Mouse (Mus musculus) left cerebral cortex, postnatal 4 days (tissue): Measurements from ENCODE around the gene Thada. TPM values are rescaled to one million over a fixed set of nuclear protein-coding genes. Genes with fewer than 3 reads are reported as not detected.

Experiments
- DNase-seq: peaks from one replicate; pipeline ENCODE4 v3.0.0-alpha.2; 2022
- intact Hi-C: fragments of 180-260 bp; cut with DNase I; formaldehyde crosslinking; loops from one replicate; pipeline ENCODE4 v1.15.1; 2025
- total RNA-seq, 2 experiments: library from RNA; stranded (reverse); gene quantifications; 2 replicates each; pipeline ENCODE4 v1.2.3; 2021

Gene Thada
- total RNA-seq, 2 experiments from 2014 or later = 18.4 to 21.7 TPM

DNA sequence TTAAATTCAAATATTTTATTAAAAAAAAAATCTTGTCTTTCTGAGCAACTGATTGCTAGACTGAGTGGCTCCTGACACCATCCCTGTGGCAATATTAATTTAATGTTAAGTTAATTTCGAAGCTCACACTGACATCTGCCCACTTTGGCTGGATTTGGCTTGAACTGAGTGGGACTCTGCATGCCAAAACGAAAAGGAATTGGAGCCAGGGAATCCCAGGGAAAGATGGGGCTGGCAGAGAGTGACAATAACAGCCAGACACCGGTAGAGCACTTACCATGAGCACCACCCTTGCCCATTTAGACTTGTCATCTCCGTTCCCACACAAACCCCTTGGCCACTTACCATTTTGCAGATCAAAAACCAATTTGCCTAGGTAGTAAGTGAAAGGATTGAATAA is 12.3 kb upstream of the Thada start:
- intact Hi-C loops = loop anchor here (10.0 kb wide), 1 partner anchor 147 kb away; the partner anchor contains the start of gene Dync2li1
- DNase-seq = peak; percentile 56

- intact Hi-C loops = loop anchor here (10.0 kb wide), 1 partner anchor 148 kb away; the partner anchor contains the start of gene Dync2li1
- DNase-seq = no peak
Observed at GRCm38 (mm10) chr17:84477176-84477575, 11.2 kb upstream of the Thada start.

DNA sequence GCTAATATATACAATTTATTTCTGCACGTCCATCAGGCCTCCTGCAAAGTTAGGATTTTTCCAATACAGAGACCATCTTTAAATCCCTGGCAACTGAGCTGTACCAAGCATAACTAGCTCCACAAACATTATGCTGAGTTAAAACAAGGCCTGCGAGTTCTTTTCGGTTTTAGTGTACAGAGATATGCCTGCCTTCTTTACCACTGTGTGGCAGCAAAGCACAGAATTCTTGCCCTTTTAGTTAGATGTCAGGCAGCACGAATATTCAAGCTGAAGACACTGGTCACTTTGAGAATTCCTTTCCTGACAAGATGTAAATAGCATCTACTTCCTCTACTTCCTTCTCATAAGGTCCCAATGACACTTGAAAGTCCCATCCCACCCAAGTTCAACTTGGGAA is 8.3 kb upstream of the Thada start:
- intact Hi-C loops = loop anchor here (10.0 kb wide), 1 partner anchor 150 kb away; the partner anchor contains the start of gene Dync2li1
- DNase-seq = peak; percentile 8

DNA sequence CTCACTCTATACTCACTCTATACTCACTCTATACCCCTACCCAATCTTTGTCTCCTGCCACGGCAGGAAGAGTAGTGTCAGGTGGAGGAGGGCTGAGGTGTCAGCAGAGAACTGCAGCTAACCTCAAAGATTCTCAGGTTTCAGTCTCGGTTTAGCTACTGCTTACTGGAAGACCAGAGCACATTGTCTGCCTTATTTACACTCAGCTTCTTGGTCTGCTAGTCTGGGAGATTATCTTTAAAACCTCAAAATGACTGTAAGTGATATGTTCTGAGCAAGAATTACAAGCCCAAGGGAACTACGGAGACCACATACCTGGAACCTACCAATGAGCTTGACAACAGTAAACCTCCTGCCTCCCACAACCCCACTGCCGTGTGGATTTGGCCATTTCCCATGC is 31.0 kb downstream of the Thada start:
- intact Hi-C loops = no loop called here
- no peak for DNase-seq

- intact Hi-C loops = no loop called here
- no peak for DNase-seq
Observed at GRCm38 (mm10) chr17:84434233-84434632, 31.8 kb downstream of the Thada start.

- intact Hi-C loops = no loop called here
Observed at GRCm38 (mm10) chr17:84431991-84432390, 34.0 kb downstream of the Thada start.

GRCm38 (mm10) chr17:84424258-84424657 is 41.7 kb downstream of the Thada start:
- intact Hi-C loops = no loop called here
- no peak for DNase-seq

More at GRCm38 (mm10) chr17:84431991-84432390, 34.0 kb downstream of the Thada start:
- no peak for DNase-seq

DNA sequence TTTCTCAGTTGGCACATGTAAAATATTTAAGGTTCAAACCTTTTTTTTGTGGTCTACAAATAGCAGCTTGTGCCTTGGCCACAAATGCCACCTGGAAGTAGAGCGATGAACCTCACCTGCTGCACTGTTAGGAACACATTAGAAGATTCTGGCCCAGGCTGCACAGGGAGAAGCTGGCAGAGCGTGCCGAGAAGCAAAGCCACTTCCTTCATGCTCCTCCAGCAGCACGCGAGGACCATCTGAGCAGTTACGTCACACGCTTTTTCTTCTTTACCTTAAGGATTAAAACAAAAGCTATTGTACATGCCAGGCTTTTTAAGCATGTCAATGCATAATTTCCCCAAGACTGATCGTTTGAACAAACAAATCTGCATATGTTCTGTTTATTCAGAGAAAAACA is 43.1 kb downstream of the Thada start:
- intact Hi-C loops = no loop called here
- no peak for DNase-seq

- DNase-seq = no peak
- intact Hi-C loops = no loop called here
Observed at GRCm38 (mm10) chr17:84422001-84422785, 43.8 kb downstream of the Thada start.

GRCm38 (mm10) chr17:84421042-84421441 is 45.0 kb downstream of the Thada start:
- intact Hi-C loops = no loop called here
- peak; percentile 22 for DNase-seq

GRCm38 (mm10) chr17:84420276-84420639 is 45.7 kb downstream of the Thada start:
- DNase-seq = no peak
- intact Hi-C loops = no loop called here

DNA sequence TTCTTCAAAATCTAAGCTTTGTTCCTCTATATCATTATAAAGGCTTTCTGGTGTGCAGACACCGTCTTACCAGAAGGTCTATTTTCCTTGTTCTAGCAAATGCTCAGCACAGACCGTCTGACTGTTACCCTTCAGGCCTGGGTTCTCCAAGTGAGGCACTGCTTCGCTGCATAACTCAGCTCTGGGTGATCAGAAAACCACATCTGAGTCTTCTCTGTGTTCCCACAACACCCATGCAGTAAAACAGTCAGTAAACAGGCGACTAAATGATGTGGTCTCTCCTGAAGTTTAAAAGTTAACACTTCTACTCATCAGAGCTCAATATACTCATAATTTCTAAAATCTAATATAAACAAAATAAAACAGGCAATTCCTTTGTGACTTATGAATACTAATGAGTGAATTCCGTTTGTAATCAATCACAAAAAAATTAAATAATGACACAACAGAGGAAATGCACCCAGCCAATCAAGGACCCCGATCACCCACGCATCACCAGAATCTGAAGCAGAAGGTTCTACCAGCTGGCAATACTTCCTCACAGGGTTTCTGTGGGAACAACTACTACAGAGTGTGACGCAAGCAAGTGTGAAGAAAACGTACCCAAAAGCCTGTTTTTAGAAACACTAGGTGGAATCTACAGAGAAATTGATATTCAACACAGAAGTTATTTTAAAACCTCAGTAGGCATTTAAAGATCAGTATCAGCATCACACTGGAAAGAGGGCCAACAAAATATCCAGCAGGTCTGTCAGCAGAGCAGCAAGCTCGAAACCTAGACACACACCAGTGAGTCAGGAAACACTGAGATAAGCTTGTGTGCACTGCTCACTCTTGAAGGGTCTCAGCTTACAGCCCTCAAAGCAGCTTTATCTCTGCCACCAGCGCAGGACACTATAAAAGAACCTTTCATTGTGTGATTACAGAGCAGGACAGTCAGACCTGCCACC is 46.4 kb downstream of the Thada start:
- DNase-seq = no peak
- intact Hi-C loops = no loop called here

GRCm38 (mm10) chr17:84415936-84416335 is 50.1 kb downstream of the Thada start:
- intact Hi-C loops = no loop called here
- no peak for DNase-seq

- no peak for DNase-seq
- intact Hi-C loops = no loop called here
Observed at GRCm38 (mm10) chr17:84408731-84409130, 57.3 kb downstream of the Thada start.

DNA sequence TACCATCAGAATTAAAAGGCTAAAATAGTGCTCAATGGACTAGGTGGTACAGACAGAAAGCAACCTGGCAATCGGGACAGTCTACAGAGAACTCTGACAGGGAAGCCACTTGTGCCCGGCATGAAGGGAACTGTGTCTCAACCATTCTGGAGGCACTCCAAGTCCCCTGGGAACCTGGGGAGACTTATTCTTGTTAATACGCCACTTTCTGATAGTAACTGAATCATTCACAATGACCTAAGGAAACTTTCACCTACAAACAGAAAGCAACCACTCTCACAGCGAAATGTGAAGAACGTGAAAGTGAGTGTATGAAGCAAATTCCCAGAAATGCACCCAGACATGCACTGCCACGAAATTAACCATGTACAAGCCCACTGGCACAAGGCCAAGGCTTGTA is 60.4 kb downstream of the Thada start:
- peak; percentile 13 for DNase-seq
- intact Hi-C loops = no loop called here

GRCm38 (mm10) chr17:84401796-84402195 is 64.2 kb downstream of the Thada start:
- no peak for DNase-seq

DNA sequence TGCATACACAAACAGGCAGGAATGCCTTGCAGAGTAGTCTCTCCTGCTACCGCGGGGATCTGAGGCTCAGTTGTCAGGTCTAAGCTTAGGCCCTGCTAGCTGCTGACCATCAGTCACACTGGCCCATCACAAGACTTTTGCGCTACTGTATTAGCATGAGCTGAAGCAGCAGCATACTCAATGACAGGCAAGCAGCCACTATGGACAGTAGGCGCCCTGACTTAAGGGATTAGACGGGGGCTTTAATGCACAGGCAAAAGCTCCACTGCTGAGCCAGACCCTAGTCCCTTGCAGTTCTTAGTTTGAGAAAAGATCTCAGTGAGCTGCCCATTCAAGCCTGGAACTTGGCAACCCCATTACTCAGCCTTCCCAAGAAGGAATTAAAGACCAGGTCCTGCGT is 66.6 kb downstream of the Thada start:
- no peak for DNase-seq
- intact Hi-C loops = loop anchor here (10.0 kb wide), 1 partner anchor 205 kb away; no protein-coding TSS in a partner anchor

More at GRCm38 (mm10) chr17:84401796-84402195, 64.2 kb downstream of the Thada start:
- intact Hi-C loops = no loop called here

DNA sequence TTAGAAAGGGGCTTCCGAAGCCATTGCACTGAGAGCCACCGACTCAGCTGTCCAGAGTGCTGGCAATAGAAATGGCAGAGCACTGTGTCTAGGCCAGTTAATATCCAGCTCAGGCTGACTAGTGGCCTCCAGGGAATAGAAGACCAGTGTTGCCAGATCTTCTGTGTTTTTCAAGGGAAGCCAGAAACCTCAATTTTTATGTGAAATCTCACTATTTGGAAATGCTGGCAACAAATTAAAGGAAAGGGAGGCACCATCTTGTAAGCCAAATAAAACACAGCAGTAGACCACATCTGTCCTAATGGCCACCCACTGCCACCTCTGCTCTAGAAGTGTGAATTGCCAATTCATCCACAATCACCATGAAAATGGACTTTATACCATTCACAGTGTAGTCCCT is 76.0 kb downstream of the Thada start:
- intact Hi-C loops = loop anchor here (10.0 kb wide), 1 partner anchor 195 kb away; no protein-coding TSS in a partner anchor
- DNase-seq = no peak

GRCm38 (mm10) chr17:84386176-84386575 is 79.8 kb downstream of the Thada start:
- DNase-seq = no peak
- intact Hi-C loops = loop anchor here (10.0 kb wide), 2 partner anchors 351 to 411 kb away; no protein-coding TSS in a partner anchor

- no peak for DNase-seq
- intact Hi-C loops = loop anchor here (2.0 to 10.0 kb wide), 3 partner anchors 351 to 483 kb away; no protein-coding TSS in a partner anchor
Observed at GRCm38 (mm10) chr17:84385696-84386095, 80.3 kb downstream of the Thada start.

GRCm38 (mm10) chr17:84384661-84385060 is 81.3 kb downstream of the Thada start:
- no peak for DNase-seq
- intact Hi-C loops = loop anchor here (2.0 to 10.0 kb wide), 3 partner anchors 350 to 482 kb away; no protein-coding TSS in a partner anchor
